Mouse (Mus musculus): ENCODE measurements around the gene Sema3b.
A peak's percentile ranks its signal among the peaks of the same experiment; 100 is the strongest.
"Not testable (repeated sequence)": the region's sequence is repeated elsewhere in the genome, so short reads cannot be mapped to it uniquely, and the experiment has no call there.

The Sema3b gene

DNA sequence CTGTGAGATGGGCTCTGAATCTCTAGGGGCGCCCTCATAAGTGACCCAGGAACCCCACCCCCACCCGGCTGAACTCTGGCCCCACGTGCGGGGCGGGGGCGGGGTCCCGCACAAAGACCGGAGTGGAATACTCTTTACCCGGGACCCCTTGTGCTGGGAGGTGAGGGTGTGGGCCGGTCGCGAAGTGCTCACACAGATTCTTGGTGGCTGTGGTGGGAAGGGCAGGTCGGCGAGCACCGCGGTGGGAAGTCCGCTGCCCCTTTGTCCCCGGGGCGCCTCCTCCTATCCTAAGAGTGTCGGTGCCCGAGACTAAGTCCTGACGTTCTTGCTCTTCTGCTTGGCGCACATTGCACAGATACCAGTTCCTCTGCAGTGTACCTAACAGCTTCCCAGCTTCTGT is 39.8 kb downstream of the Sema3b start:
- no peak for DNase-seq (ENCODE audit: low spot score)

DNA sequence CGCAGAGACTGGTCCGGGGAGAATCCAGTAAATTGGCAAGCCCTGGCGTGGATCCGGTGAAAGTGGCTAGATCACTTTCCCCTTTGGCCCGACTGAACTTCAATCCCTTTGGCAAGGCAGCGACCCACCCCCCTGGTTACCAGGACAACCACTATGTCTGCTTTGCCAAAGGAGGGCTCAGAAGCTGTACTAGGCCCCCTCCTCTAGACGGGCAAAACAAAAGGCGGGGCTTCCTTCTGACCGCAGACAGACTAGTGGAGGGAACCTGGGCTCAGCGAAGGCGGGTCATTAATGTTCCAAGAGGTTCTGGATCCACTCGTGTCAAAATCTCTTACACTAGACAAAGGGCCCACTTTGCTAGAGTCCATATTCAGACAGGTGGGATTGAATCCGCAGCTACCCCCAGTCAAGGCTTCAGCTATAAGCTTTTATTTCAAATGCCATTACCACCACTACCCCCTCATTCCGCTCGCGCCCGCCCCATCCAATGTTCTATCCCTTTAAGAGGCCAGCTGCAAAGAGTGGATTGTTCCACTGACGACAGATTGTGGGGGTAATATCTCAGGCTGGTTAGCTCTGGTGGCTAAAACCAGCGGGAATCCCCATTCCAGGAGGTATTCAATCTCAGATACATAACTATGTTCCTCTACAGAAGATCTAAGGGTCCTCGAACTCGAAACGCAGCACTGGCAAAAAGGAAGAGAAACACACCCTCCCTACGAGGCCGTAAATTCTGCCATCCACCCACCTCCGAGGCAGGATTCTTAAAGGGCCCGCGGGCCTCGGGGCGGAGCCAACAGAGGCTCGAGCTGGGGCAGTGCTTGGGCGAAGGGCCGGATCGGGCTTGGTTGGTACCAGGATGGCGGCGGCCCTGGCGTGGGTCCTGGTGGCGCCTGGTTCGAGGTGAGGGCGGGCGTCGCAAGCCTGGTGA is 40.4 kb downstream of the Sema3b start:
- no peak for DNase-seq (ENCODE audit: low spot score)

DNA sequence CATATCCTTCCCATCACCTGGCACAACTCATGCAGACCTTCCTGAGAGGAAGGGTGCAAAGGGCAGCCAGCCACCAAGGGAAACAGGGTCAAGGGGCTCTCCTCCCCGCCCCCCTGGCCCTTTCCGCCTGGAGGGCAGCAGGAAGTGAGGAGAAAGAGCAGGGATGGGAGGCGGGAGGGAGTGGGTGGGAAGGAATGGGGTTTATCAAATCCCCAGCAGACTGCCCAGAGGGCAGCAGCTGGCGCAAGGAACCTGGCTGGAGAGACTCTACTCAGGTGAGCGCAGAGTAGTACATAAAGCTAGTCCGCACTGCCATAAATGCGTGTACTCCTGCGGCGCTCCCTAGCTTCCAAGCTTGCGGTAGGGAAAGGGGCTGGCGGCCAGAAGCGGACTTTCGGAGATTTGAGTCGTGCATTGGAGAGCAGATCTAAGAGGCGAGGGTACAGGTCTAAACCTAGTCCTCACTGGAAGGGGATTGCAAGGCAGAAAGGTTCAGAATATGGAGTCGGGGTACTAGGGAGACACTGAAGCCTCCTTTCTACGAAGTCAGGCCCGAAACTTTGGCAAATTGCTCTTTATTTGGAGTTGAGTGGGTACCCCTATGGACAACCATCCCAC is 41.2 kb downstream of the Sema3b start, which contains the start of gene Hyal2:
Hyal2 (plus strand) TSS at position 244 of the 618 bp plus-strand sequence.
- no peak for DNase-seq (ENCODE audit: low spot score)

DNA sequence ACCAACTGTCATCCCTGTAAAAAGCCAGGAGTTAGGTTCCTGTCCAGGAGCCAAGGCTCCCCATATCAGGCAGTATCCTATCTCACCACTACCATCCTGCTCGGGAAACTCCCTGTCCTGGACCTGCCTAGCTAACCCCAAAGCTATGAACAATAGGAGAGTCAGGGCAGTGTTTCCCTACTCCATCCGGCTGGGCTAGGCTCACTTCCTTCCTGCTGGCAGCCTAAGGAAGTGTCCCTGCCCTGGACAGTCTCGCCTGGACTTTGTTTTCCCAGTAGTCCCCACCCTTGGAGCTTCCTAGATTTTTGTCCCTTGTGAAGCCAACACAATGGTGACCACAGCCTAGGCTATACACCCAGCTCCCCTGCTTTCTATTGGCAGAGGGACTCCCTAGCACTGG is 42.2 kb downstream of the Sema3b start:
- no peak for DNase-seq (ENCODE audit: low spot score)

DNA sequence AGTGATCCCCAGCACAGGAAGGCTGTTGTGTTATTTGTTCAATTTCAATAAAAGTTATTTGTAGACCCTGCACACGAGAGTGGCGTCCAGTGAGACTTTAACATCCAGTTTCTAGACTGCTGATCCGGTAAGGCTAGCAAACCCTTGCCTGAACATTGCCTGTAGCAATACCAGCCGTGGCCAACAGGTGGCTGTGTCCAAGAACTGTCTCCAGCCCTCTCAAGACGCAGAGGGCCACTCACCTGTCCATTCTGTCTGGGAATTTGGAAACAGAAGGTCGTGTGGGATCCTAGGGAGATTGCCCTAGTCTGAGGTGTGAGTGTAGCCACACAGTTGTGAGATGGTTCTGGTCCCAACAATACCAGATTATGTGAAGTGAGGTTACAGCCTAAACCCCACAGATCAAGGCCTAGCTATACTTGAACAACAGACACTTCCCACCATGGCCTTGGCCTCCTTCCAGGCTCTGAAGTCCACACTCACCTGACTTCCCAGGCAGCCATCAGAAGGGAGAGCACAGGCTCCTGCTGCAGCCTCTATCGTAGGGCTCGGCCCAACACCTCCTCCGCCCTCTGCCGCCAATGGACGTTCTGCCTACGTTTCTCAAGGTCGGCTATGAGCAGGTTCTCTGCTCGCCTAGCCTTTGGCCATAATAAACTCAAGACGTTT is 42.9 kb downstream of the Sema3b start:
- no peak for DNase-seq (ENCODE audit: low spot score)

DNA sequence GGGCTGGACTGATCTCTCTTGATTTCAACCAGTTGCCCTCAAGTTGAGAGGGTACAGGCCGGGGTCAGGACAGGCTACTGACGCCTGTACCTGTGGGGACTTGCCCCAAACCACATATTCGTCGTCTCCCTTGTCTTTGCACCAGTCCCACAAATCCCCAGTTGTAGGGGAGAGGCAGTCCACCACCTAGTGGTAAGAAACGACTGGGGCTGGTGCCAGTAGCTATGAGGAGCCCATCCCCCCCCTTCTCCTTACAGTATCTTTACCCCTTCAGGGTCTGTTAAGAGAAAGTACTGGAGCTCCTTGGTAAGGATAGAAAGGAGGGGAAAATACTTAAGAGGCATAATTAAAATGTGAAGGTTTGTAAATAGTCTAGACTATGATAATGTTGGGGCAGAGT is 43.5 kb downstream of the Sema3b start:
- DNase-seq (ENCODE audit: low spot score): not testable (repeated sequence)

DNA sequence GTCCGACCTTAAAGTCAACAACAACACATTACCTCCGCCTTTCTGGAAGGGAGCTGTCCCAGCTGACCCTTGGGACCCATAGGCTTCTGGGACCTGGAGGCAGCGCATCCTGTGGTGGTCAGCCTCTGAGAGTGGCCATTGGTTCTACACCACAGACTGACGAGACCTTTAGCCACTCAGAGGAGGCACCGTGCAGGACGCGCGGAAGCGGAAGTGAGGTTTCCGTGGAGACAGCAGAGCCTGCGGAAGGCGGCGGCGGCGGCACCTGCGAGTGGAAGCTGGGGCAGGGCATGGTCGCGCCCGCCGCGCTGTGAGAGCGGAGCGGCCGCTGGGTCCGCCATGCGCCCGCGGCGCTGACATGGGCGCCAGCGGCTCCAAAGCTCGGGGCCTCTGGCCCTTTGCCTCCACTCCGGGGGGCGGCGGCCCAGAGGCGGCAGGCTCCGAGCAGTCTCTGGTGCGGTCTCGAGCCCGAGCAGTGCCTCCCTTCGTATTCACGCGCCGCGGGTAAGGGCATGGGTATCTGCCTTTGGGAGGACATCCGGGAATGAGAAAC is 45.9 kb downstream of the Sema3b start, which contains the start of gene Tusc2:
Tusc2 (plus strand) TSS at position 227 of the 553 bp plus-strand sequence.
- peak; percentile 95 for DNase-seq (ENCODE audit: low spot score)

DNA sequence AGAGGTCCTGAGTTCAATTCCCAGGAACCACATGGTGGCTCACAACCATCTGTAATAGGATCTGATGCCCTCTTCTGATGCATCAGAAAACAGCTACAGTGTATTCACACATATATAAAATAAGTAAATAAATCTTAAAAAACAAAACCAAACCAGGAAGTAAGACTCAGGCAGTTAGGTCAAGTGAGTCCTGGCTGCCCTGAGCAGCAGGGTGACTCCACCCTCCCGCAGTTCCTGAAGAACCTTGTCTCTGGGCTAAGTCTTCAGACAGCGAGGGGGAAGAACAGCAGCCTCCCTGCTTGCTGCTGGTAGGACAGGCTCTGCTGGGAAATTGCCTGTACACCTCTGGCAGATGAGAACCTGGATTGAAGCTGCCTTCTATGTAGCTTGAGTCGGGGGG is 52.7 kb downstream of the Sema3b start:
- DNase-seq (ENCODE audit: low spot score): no peak

DNA sequence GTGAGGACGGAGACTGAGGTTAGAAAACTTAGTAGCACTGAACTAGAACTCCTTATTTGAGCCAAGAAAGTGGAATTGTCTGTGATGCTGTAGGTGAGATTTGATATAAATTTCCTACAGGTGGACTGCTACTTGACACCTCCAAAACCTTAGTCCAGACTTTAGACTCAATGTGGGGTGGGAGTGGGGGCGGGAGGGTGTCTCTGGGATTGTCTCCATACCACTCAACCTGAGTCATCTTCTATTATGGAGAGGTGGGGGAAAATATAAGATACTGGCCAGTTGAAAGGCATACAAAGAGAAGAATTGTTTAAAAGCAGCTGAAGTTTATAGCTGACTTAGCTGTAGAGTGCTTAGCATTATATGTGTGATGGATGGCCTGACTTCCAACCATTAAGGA is 53.3 kb downstream of the Sema3b start:
- no peak for DNase-seq (ENCODE audit: low spot score)

DNA sequence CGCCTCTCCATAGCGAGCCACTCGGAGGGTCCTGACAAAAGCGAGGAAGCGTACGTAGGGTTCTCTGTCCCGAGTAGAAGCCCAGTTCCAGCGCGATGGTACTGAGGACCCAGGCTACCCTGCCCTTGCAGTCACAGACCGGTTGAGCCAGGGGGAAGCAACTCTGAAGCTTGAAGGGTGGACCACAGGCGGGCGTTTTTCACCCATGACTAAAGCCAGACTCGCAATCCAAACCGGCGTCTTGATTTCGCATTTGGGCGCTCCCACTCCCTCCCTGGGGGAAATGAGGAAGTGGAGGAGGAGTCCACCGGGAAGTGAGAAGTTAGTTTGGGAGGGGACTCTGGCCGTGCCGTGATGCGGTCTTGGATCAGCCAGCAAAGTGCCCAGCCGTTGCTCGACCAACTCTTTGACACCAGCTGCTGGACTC is 54.0 kb downstream of the Sema3b start:
- DNase-seq (ENCODE audit: low spot score): no peak

DNA sequence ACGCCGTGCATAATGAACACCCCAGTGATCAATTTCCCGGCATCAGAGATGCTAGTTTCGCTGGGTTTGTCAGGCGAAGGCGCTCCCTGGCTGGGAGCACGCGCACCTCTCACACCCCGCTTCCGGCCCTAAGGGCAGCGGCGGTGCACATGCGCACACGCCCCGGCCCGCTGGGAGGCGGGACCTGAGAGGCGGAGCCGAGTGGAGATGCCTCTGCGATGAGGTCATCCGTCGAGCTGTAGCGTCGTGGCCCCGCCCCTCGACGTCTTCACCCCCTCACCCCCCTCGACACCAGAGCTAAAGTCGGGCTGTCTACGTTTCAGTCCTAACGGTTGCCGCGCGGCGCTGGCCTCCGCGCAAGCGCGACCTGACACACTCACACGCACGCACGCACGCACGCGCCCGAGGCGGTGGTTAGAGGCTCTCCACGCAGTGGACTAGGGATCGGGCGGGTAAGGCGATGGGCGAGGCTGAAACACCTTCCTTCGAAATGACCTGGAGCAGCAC is 54.7 kb downstream of the Sema3b start:
- DNase-seq (ENCODE audit: low spot score): peak; percentile 95

DNA sequence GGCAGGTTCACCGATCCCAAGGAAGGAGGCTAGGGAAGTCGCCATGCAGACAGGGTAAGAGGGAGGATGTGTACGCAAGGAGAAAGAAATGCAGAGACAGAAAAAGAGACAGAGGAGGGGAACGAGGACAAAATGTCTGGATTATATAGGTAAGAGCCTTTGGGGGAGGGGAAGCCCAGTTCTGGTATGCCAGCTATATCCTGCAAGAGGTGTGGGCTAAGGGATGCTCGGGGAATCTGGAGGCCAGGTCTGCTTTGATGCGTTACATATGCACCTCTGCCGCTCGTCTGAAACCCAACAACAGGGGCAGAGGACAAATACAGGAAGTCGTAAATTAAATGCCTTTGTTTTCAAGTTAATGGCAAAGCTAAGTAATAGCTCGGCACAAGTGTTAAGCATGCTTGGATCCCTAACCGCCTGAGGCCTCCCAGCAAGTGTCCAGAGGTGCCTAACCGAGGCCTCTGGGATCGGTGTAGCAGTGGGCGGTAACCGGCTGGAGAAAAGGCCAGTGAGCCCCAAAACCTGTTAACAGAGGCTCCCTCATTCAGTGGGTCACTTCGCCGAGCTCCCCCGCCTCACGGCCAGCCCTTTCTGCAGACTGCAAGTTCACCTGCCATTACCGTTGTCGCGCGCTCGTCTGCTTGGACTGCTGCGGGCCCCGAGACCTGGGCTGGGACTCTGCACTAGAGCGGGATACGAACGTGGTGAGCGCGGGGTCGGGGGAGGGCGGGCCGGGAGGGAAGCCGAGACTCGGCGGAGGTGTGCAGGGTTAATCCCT is 55.3 kb downstream of the Sema3b start:
- no peak for DNase-seq (ENCODE audit: low spot score)

DNA sequence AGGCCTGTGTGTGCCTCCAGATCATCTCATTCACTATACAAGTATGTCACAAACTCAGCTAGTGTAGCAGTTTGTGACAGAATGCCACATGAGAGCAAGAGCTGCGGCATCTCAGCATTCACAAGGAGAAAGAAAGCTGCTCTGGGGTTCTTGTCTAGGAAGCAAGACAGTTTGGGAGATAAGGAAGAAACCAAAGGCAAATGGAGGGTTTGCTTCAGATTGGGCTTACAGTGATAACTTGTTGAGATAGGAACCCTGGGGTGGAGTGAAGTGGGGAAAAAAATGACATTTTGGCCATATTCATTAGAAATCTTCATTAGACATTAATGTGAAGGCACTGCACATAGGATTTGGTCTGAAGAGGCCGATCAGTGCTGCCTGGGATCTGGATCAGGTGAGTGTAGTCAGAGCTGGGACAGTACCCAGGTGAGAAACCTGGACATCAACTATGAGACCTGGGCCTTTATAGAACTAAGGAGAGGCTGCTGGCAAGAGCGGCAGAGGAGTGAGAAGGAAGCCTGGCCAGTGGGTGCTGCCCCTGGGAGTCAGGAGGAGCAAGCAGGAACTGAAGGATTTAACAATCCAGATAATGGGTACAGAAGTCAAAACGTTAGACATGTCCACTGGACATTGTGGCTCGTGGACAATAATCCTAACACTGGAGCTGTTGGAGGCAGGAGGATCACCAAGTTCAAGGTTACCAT is 56.2 kb downstream of the Sema3b start:
- DNase-seq (ENCODE audit: low spot score): no peak

DNA sequence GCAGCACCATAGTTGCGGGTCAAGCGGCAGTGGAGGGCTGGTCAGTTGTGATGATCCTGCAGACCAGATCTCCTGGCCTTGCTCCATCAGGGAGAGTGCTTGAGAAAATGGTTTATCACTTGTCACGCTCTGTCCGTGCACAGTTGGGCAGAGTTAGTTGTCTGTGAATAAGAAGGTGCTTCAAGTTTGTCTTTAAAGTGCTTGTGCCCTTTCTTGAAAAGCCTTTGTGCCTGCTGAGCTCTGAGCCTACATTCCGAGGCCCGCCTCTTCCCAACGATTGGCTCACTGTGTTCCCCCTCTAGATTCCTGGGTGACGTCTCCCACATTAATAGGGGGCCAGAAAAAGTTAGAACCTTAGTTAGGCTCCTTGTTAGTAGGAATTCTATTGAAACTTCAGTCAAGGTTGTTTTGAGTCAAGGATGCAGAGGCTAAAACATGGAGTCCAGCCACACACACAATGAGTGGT is 57.1 kb downstream of the Sema3b start:
- no peak for DNase-seq (ENCODE audit: low spot score)

DNA sequence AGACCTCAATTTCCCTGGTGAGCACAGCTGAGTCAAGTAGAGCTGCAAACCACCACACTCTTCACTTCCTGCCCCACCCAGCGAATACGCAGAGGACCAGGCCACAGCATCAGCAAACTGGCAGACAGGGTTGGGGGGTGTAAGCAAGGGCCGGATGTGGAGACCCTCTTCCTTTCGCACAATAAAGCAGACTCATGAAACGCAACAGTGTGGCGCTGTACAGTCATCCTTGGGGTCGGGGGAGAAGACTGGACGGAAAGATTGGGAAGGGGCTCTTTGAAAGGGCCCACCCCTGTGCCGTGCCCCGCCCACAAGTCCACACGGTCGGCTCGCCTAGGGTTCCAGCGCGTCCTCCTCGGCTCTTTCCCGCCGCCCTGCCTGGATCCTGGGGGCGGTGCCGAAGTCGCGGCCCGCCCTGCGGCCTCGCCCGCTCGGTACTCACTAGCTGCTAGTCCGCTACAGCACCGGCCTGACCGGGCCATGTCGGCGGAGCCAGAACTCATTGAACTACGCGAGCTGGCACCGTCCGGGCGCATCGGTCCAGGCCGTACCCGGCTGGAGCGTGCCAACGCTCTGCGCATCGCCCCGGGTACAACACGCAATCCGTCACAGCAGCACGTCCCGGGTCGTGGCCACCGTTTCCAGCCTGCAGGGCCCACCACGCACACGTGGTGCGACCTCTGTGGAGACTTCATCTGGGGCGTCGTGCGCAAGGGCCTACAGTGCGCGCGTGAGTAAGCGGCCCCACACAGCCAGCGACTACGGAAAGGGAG is 57.7 kb downstream of the Sema3b start, which contains the start of gene Rassf1:
Rassf1 (plus strand) TSS at position 439 of the 773 bp plus-strand sequence.
- DNase-seq (ENCODE audit: low spot score): no peak

DNA sequence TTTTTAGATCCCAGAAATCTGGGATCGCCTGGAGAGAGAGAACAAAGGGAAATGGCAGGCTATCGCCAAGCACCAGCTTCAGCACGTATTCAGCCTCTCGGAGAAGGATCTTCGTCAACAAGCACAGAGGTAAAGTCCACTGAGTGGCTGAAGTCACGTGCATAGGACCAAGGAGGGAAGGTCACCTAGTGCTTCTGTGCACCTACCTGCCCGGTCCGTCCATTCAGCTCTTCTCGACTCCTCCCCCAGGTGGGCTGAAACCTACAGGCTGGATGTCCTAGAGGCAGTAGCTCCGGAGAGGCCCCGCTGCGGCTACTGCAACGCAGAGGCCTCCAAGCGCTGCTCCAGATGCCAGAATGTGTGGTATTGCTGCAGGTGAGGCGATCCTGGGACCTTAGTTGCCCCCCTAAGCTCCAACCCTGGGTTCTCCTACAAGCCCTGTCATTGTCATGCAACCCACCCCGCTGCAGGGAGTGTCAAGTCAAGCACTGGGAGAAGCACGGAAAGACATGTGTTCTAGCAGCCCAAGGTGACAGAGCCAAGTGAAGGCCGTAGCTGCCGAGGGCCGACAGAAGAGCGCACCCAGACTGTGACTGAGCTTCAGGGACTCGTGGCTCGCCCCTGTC is 58.4 kb downstream of the Sema3b start:
- no peak for DNase-seq (ENCODE audit: low spot score)

DNA sequence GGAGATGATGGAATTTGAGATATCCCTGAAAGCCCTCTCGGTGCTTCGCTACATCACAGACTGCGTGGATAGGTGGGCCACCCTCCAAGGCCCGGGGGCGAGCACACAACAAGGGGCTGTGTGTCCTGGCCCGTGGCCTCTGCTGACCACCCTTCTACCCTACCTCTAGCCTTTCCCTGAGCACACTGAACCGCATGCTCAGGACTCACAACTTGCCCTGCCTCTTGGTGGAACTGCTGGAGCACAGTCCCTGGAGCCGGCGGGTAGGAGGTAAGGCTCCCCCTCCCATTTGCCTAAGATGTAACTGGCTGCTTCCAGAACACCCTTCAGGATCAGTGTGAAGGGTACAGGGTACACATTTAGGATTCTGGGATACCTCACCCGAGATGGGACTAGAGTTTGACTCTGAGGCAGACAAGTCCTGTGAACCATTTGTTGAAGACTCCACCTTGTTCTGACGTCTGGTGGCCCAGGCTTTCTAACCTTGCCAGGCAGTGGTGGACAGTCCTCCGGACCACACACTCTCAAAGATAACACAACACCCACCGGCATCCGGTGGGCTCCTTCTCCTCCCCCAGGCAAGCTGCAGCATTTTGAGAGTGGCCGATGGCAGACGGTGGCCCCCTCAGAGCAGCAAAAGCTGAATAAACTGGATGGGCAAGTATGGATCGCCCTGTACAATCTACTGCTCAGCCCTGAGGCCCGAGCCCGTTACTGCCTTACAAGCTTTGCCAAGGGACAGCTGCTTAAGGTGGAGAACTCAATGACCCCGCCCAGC is 59.5 kb downstream of the Sema3b start:
- DNase-seq (ENCODE audit: low spot score): no peak

DNA sequence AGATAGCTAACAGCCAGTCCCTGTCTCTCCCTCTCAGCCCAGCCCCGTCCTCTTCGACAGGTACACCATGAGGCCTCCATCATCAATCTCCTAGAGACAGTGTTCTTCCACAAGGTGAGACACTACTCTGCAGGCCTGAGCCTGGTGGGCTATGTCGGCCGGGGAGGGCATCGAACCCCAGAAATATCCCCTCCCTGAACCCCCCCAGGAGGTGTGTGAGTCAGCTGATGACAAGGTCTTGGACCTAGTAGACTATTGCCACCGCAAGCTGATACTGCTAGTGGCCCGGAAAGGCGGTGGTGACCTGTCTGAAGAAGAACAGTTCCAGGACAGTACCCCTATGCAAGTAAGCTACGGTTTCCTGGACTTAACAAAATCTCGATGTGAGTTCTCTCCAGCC is 60.2 kb downstream of the Sema3b start:
- no peak for DNase-seq (ENCODE audit: low spot score)
